Mouse (Mus musculus) testis, adult 2 months (tissue): ENCODE measurements around the gene Lenep. TPM values are rescaled to one million over a fixed set of nuclear protein-coding genes. Genes with fewer than 3 reads are reported as not detected.
A peak's percentile ranks its signal among the peaks of the same experiment; 100 is the strongest.

Source experiments
- H3K27ac ChIP-seq: fragments of 200-500 bp; 2 replicates; pipeline ENCODE4 v1.5.1; 2012; ENCODE audit warnings: low read depth, low read length; ENCODE audit not compliant: control insufficient read depth, insufficient read depth
- H3K27me3 ChIP-seq: fragments of 200-500 bp; 2 replicates; pipeline ENCODE4 v1.6.1; 2012; ENCODE audit warnings: mild to moderate bottlenecking, low read length, moderate library complexity; ENCODE audit not compliant: control insufficient read depth, insufficient read depth
- H3K36me3 ChIP-seq: fragments of 200-500 bp; 2 replicates; pipeline ENCODE4 v1.6.1; 2012; ENCODE audit warnings: mild to moderate bottlenecking, low read length; ENCODE audit not compliant: control insufficient read depth, insufficient read depth
- H3K4me1 ChIP-seq: fragments of 200-500 bp; 2 replicates; pipeline ENCODE4 v1.6.1; 2012; ENCODE audit warnings: low read length; ENCODE audit not compliant: control insufficient read depth, insufficient read depth
- H3K4me3 ChIP-seq: fragments of 200-500 bp; 2 replicates; pipeline ENCODE4 v1.5.1; 2012; ENCODE audit warnings: low read depth, mild to moderate bottlenecking, low read length, moderate library complexity, mixed read lengths; ENCODE audit not compliant: control insufficient read depth
- CTCF ChIP-seq: fragments of 200-500 bp; IDR thresholded peaks from 2 replicates; pipeline ENCODE4 v1.5.1; 2012; ENCODE audit warnings: low read depth, mild to moderate bottlenecking, inconsistent platforms, low read length, moderate library complexity; ENCODE audit not compliant: control insufficient read depth, insufficient read depth, insufficient replicate concordance
- POLR2A ChIP-seq: fragments of 200-500 bp; IDR thresholded peaks from 2 replicates; pipeline ENCODE4 v1.6.1; 2012; ENCODE audit warnings: low read depth, mild to moderate bottlenecking, inconsistent platforms, low read length, moderate library complexity; ENCODE audit not compliant: control insufficient read depth
- polyA plus RNA-seq: library from polyadenylated mRNA; depleted of rRNA; stranded (reverse); fragments of >200 nt; gene quantifications from 2 replicates; pipeline ENCODE4 v1.2.3, GENCODE M21; 2012

Lenep gene
- polyA plus RNA-seq, 1 experiment, result not detected

GRCm38 (mm10) chr3:89395419-89395805 lies 7.2 kb downstream of the Lenep start:
- H3K4me1 ChIP-seq, result peaks cover 24% of the 10 kb centered on the region
- peak overlapping the region; percentile 61 for H3K27ac ChIP-seq

GRCm38 (mm10) chr3:89394894-89395256 lies 7.7 kb downstream of the Lenep start:
- Histone ChIP-seq H3K27me3 (no peaks in the 10 kb centered on the region), H3K4me3 (peak overlapping the region; percentile 30), H3K27ac (peak overlapping the region; percentile 61), H3K4me1 (peaks cover 26% of the 10 kb centered on the region), H3K36me3 (no peaks in the 10 kb centered on the region)
- TF ChIP-seq POLR2A (0 out of 2 replicates have a peak, but pooled peaks have one; percentile 35), CTCF (no peak)

More at GRCm38 (mm10) chr3:89395419-89395805, 7.2 kb downstream of the Lenep start:
- Histone ChIP-seq H3K36me3 (no peaks in the 10 kb centered on the region), H3K4me3 (peak overlapping the region; percentile 30), H3K27me3 (no peaks in the 10 kb centered on the region)
- TF ChIP-seq CTCF, result no peak
- TF ChIP-seq POLR2A, result no peak

- Histone ChIP-seq H3K27me3 (no peaks in the 10 kb centered on the region), H3K4me3 (peak within 1 kb of the TSS; percentile 85), H3K27ac (peak within 1 kb of the TSS; percentile 93), H3K4me1 (peaks cover 26% of the 10 kb centered on the region), H3K36me3 (no peaks in the 10 kb centered on the region)
- TF ChIP-seq POLR2A, result no peak
- no peak for TF ChIP-seq CTCF
Observed at GRCm38 (mm10) chr3:89394006-89394893, 8.3 kb downstream of the Lenep start, which contains the start of gene Zbtb7b. Gene Zbtb7b (minus strand): TSS chr3:89394776.

GRCm38 (mm10) chr3:89393605-89394004 lies 9.0 kb downstream of the Lenep start:
- TF ChIP-seq POLR2A (peak; percentile 31), CTCF (no peak)
- Histone ChIP-seq H3K27me3 (no peaks in the 10 kb centered on the region), H3K27ac (peak overlapping the region; percentile 93), H3K36me3 (no peaks in the 10 kb centered on the region), H3K4me1 (peaks cover 26% of the 10 kb centered on the region), H3K4me3 (peak overlapping the region; percentile 85)

GRCm38 (mm10) chr3:89392871-89393311 lies 9.7 kb downstream of the Lenep start:
- Histone ChIP-seq H3K27me3 (no peaks in the 10 kb centered on the region), H3K4me3 (peak overlapping the region; percentile 90), H3K27ac (peak overlapping the region; percentile 82), H3K36me3 (no peaks in the 10 kb centered on the region), H3K4me1 (peaks cover 26% of the 10 kb centered on the region)
- TF ChIP-seq POLR2A (no peak), CTCF (no peak)

- peaks cover 25% of the 10 kb centered on the region for H3K4me1 ChIP-seq
Observed at GRCm38 (mm10) chr3:89391663-89392511, 10.7 kb downstream of the Lenep start.

More at GRCm38 (mm10) chr3:89391663-89392511, 10.7 kb downstream of the Lenep start:
- Histone ChIP-seq H3K4me3 (peak overlapping the region; percentile 88), H3K36me3 (no peaks in the 10 kb centered on the region), H3K27ac (peak overlapping the region; percentile 88), H3K27me3 (no peaks in the 10 kb centered on the region)
- TF ChIP-seq POLR2A, result no peak
- TF ChIP-seq CTCF, result no peak
